Mouse (Mus musculus) mesoderm, embryonic 11.5 days (tissue): ENCODE results near the gene Hoxb4.

ENCODE experiments used
- DNase-seq: peaks from one replicate; pipeline ENCODE4 v3.0.0-alpha.2; 2012; ENCODE audit warnings: low read depth, low spot score

The Hoxb4 gene

DNA sequence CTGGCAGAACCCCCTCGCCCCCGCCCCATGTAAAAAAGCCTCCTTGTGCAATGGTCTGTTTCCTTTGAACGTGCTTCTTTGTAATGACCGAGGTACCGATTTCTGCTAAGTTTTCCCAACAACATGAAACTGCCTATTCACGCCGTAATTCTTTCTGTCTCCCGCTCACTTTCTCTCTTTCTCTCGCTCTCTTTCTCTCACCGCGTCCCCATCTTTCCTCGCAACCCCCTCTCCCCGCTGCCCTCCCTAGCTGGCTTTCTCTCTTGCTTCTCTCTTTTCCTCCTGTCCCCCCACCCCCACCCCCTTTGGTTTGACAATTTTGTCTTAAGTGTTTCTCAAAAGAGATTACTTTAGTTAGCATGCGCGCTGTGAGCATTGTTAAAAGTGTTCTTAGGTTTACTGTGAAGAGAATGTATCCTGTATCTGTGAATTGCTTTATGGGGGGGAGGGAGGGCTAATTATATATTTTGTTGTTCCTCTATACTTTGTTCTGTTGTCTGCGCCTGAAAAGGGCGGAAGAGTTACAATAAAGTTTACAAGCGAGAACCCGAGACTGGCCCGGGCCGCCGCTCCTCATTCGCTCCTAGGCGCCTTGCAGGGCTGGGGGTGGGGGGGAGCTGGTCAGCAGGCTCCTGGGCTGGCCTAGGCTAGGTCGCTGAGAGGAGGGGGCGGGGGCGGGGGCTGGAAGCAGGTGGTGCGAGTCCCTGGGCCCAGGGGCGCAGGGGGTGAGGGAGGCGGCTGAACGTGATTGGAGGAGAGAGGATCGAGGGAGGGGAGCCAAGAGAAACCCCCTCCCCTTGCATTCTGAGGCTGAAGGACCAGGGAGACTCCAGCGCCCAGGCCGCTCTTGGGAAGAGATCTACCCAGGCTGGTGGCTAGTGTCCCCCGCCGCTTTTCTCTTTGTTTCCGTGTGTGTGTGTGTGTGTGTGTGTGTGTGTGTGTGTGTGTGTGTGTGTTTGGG, 33.0 kb upstream of the Hoxb4 start:
- DNase-seq: peak; percentile 95

- DNase-seq: peak; percentile 88
Measured at GRCm38 (mm10) chr11:96285771-96286738, 32.0 kb upstream of the Hoxb4 start, which contains the start of gene Hoxb7. Gene Hoxb7 (plus strand): TSS chr11:96286623.

GRCm38 (mm10) chr11:96286739-96287385, 31.2 kb upstream of the Hoxb4 start:
- no peak for DNase-seq

- DNase-seq: no peak
Measured at GRCm38 (mm10) chr11:96287411-96287810, 30.7 kb upstream of the Hoxb4 start.

DNA sequence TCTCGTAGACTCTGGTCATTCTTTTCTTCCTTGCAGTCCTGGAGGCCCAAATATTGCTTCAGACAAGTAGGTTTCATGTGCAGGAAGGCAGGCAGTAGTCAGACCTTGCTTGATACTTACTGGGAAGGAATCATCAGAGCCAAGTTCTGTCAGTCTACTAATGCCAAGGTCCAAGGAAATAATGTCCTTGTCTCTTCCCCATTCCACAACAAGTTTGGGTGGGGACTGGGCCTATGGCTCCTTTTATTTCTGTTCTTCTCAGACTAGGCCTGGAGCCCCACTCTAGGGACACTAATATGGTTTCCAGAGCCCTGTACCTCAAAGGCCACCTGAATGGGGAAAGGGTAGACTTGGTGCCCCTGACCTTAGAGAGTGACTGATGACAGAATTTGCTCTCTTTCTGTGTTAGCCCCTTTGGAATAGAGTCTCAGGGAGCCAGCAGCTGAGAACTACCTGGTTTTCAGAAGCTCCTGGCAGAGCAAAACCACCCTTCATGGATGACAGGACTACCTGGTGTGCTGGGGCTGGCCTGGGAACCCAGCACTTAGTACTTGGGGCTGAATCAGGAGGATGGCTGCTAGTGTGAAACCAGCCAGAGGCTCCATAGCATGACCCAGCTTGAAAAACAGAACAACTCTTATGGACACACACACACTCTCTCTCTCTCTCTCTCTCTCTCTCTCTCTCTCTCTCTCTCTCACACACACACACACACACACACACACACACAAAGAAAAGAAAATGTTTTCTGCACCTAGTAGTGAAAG, 29.4 kb upstream of the Hoxb4 start:
- no peak for DNase-seq

DNA sequence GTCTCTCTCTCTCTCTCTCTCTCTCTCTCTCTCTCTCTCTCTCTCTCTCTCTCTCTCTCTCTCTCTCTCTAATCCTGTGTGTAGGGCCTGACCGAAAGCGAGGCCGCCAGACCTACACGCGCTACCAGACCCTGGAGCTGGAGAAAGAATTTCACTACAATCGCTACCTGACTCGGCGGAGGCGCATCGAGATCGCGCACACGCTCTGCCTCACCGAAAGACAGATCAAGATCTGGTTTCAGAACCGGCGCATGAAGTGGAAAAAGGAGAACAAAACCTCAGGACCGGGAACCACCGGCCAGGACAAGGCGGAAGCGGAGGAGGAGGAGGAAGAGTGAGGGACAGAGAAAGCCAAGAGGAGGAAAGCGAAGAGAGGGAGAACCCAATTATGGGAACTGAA, 28.8 kb upstream of the Hoxb4 start:
- DNase-seq: no peak

- DNase-seq: no peak
Measured at GRCm38 (mm10) chr11:96289837-96290236, 28.2 kb upstream of the Hoxb4 start.

- no peak for DNase-seq
Measured at GRCm38 (mm10) chr11:96290705-96291355, 27.2 kb upstream of the Hoxb4 start.

GRCm38 (mm10) chr11:96291681-96292564, 26.1 kb upstream of the Hoxb4 start, which contains the start of gene Hoxb6:
Gene Hoxb6 (plus strand): TSS chr11:96292476.
- DNase-seq: peak; percentile 86

- DNase-seq: no peak
Measured at GRCm38 (mm10) chr11:96292565-96293301, 25.3 kb upstream of the Hoxb4 start.

- DNase-seq: no peak
Measured at GRCm38 (mm10) chr11:96293302-96293921, 24.7 kb upstream of the Hoxb4 start.

DNA sequence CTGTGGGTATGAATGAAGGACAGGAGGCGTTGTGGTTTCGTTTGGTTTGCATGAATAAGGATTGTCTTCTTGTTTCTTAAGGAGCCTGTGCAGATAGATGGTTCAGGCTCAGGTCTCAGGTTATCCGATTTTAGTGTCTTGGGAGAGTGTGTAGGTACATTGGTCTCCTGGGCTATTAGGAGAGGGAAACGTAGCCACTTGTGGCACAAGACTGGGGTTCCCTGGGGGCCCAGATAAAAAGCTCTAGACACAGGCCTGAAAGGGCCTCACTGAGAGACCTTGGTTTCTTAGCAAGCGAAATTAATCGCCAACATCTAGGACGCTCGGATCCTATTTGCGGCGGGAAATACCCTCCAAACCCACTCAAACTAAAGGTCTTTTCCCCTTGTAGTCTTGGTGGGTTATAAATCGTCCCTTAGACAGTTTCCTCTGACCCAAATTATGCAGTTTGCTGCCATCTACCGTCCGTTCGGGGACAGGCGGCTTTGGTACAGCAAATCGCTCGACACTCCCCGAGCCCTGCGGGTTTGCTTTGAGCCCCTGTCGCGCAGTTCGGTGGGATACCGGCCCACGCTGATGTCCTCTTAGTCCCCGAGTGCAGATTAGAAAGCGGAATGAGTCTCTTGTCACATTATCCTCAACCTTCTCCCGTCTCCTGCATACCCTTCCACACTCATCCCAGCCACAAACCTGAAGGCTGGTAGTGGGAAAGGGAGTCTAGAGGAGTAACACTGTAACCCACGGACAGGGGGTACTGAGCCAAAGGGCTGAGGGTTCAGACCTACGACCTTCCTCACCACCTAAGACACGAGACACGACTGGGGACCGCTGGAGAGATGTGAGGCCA, 23.6 kb upstream of the Hoxb4 start:
- DNase-seq: peak; percentile 95

DNA sequence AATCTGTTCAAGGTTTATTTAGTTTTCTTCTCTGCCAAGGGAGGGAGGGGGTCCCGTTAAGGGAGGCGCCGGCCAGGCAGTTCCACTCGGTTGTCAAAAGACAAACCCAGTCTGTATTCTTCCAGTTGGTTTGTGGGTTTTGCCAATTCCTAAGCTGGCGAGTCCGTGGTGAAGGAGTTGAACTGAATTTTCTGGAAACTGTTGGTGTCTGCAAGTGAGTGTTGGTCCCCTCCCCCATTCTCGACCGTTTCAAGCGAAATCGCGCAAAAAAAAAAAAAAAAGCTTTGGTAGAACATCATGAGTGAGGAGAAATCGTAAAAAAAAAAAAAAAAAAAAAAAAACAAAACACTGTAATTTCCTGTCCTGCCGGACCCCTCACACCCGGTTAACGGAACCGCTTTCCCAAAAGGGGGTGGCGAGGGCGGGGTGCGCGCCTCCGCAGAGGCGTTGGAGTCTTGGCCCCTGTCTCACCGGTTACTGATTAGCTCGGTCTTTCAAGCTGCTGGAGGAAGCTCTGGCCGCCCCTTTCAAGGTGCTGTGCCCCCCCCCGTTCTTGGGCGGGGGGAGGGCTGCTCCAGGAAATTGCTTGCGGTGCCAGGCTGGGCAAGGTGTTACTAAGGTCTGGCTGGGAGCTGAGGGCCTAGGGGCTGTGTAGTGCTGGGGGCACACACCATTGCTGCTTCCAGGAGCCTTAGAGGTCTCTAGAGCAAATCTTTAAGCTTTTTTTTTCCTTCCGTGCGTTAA, 22.8 kb upstream of the Hoxb4 start:
- no peak for DNase-seq

DNA sequence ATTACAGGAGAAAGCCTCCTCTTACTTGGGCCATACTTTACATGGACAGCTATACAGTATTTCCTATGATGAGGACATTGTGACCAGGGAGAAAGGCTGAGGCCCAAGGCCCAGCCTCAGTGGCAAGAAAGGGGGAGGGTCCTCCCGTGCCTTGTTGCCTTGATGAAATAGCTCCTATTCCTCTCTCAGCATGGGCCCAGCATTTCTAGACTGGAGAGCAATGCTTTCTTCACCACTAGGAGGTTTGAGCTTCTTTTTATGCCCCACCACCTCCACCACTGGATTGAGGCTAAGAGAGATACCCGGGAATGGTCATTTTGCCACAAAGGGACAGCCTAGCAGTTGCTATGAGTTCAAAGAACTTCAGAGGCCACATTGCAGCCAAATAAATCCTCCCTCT, 21.1 kb upstream of the Hoxb4 start:
- no peak for DNase-seq

DNA sequence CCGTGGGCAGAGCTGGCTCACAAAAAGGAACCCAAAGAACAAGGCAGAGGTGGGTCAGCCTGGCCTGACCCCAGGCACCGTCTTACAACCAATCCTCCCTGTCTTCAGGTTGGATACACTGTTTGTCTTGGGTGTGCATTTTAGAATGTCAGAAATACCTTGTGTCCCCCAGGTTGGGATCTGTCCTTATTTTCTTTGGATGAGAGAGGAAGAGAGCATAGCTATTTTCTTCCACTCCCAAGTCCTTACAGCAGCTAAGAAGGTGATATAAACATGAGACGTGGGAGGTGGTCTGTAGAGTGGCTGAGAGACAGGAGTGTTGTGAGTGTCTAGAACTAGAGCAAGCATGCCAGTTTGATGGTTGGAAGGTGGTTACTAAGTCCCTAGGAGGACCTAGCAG, 20.6 kb upstream of the Hoxb4 start:
- no peak for DNase-seq

- no peak for DNase-seq
Measured at GRCm38 (mm10) chr11:96297968-96298635, 20.0 kb upstream of the Hoxb4 start.
